Mouse (Mus musculus): ENCODE results near the gene Nuak1. TPM values are rescaled to one million over a fixed set of nuclear protein-coding genes. Genes with fewer than 3 reads are reported as not detected.
"Not testable (repeated sequence)": the region's sequence is repeated elsewhere in the genome, so short reads cannot be mapped to it uniquely, and the experiment has no call there.

Gene Nuak1
- 39.2 and 43.7 TPM in 2 replicates for polyA plus RNA-seq (2012; rRNA removed)

GRCm38 (mm10) chr10:84440541-84441433 is at the start of gene Nuak1:
TSS of gene Nuak1 (minus strand) at chr10:84440597.
- TF ChIP-seq POLR2A (IDR thresholded peaks at IDR 0.05; ENCODE audit: extremely low read depth, insufficient read depth, low read length), result peak; percentile 46
- no peak for TF ChIP-seq CTCF (IDR thresholded peaks at IDR 0.05; ENCODE audit: extremely low read depth, insufficient read depth, low read length)
- Histone ChIP-seq H3K27ac (ENCODE audit: insufficient read depth, low read length) (peak within 1 kb of the TSS; percentile 100), H3K4me3 (ENCODE audit: insufficient read depth, low read length) (peak within 1 kb of the TSS; percentile 96), H3K4me1 (ENCODE audit: control insufficient read depth, insufficient read depth, low read length) (peaks cover 5% of the 10 kb centered on the region)

- Histone ChIP-seq H3K4me1 (ENCODE audit: control insufficient read depth, insufficient read depth, low read length) (no peaks in the 10 kb centered on the region), H3K4me3 (ENCODE audit: insufficient read depth, low read length) (no peak overlapping the region), H3K27ac (ENCODE audit: insufficient read depth, low read length) (no peak overlapping the region)
- TF ChIP-seq POLR2A (IDR thresholded peaks at IDR 0.05; ENCODE audit: extremely low read depth, insufficient read depth, low read length), result no peak
- no peak for TF ChIP-seq CTCF (IDR thresholded peaks at IDR 0.05; ENCODE audit: extremely low read depth, insufficient read depth, low read length)
Measured at GRCm38 (mm10) chr10:84490115-84490514, 49.7 kb upstream of the Nuak1 start.

- TF ChIP-seq CTCF (IDR thresholded peaks at IDR 0.05; ENCODE audit: extremely low read depth, insufficient read depth, low read length), result peak; percentile 39
- no peak for TF ChIP-seq POLR2A (IDR thresholded peaks at IDR 0.05; ENCODE audit: extremely low read depth, insufficient read depth, low read length)
- Histone ChIP-seq H3K4me1 (ENCODE audit: control insufficient read depth, insufficient read depth, low read length) (no peaks in the 10 kb centered on the region), H3K4me3 (ENCODE audit: insufficient read depth, low read length) (no peak overlapping the region), H3K27ac (ENCODE audit: insufficient read depth, low read length) (no peak overlapping the region)
Measured at GRCm38 (mm10) chr10:84488315-84488714, 47.9 kb upstream of the Nuak1 start.

- Histone ChIP-seq H3K4me1 (ENCODE audit: control insufficient read depth, insufficient read depth, low read length) (no peaks in the 10 kb centered on the region), H3K27ac (ENCODE audit: insufficient read depth, low read length) (no peak overlapping the region), H3K4me3 (ENCODE audit: insufficient read depth, low read length) (no peak overlapping the region)
- TF ChIP-seq CTCF (IDR thresholded peaks at IDR 0.05; ENCODE audit: extremely low read depth, insufficient read depth, low read length) (no peak), POLR2A (IDR thresholded peaks at IDR 0.05; ENCODE audit: extremely low read depth, insufficient read depth, low read length) (no peak)
Measured at GRCm38 (mm10) chr10:84484661-84485060, 44.3 kb upstream of the Nuak1 start.

GRCm38 (mm10) chr10:84483553-84483952 is 43.2 kb upstream of the Nuak1 start:
- no peak for TF ChIP-seq CTCF (IDR thresholded peaks at IDR 0.05; ENCODE audit: extremely low read depth, insufficient read depth, low read length)
- TF ChIP-seq POLR2A (IDR thresholded peaks at IDR 0.05; ENCODE audit: extremely low read depth, insufficient read depth, low read length), result no peak

GRCm38 (mm10) chr10:84483069-84483468 is 42.7 kb upstream of the Nuak1 start:
- no peak for TF ChIP-seq CTCF (IDR thresholded peaks at IDR 0.05; ENCODE audit: extremely low read depth, insufficient read depth, low read length)
- TF ChIP-seq POLR2A (IDR thresholded peaks at IDR 0.05; ENCODE audit: extremely low read depth, insufficient read depth, low read length), result no peak
- H3K4me3 ChIP-seq (ENCODE audit: insufficient read depth, low read length), result no peak overlapping the region
- no peaks in the 10 kb centered on the region for H3K4me1 ChIP-seq (ENCODE audit: control insufficient read depth, insufficient read depth, low read length)
- H3K27ac ChIP-seq (ENCODE audit: insufficient read depth, low read length), result no peak overlapping the region

More at GRCm38 (mm10) chr10:84483553-84483952, 43.2 kb upstream of the Nuak1 start:
- Histone ChIP-seq H3K4me3 (ENCODE audit: insufficient read depth, low read length) (no peak overlapping the region), H3K27ac (ENCODE audit: insufficient read depth, low read length) (no peak overlapping the region), H3K4me1 (ENCODE audit: control insufficient read depth, insufficient read depth, low read length) (no peaks in the 10 kb centered on the region)

- H3K4me3 ChIP-seq (ENCODE audit: insufficient read depth, low read length); H3K27ac ChIP-seq (ENCODE audit: insufficient read depth, low read length); H3K4me1 ChIP-seq (ENCODE audit: control insufficient read depth, insufficient read depth, low read length): not testable (repeated sequence)
Measured at GRCm38 (mm10) chr10:84482418-84482817, 42.0 kb upstream of the Nuak1 start.

- H3K4me1 ChIP-seq (ENCODE audit: control insufficient read depth, insufficient read depth, low read length), result no peaks in the 10 kb centered on the region
- H3K27ac ChIP-seq (ENCODE audit: insufficient read depth, low read length), result no peak overlapping the region
- no peak overlapping the region for H3K4me3 ChIP-seq (ENCODE audit: insufficient read depth, low read length)
- TF ChIP-seq POLR2A (IDR thresholded peaks at IDR 0.05; ENCODE audit: extremely low read depth, insufficient read depth, low read length) (no peak), CTCF (IDR thresholded peaks at IDR 0.05; ENCODE audit: extremely low read depth, insufficient read depth, low read length) (no peak)
Measured at GRCm38 (mm10) chr10:84481327-84481671, 40.9 kb upstream of the Nuak1 start.

GRCm38 (mm10) chr10:84480667-84481326 is 40.4 kb upstream of the Nuak1 start:
- Histone ChIP-seq H3K27ac (ENCODE audit: insufficient read depth, low read length) (no peak overlapping the region), H3K4me3 (ENCODE audit: insufficient read depth, low read length) (no peak overlapping the region), H3K4me1 (ENCODE audit: control insufficient read depth, insufficient read depth, low read length) (no peaks in the 10 kb centered on the region)
- TF ChIP-seq CTCF (IDR thresholded peaks at IDR 0.05; ENCODE audit: extremely low read depth, insufficient read depth, low read length) (no peak), POLR2A (IDR thresholded peaks at IDR 0.05; ENCODE audit: extremely low read depth, insufficient read depth, low read length) (no peak)

- TF ChIP-seq CTCF (IDR thresholded peaks at IDR 0.05; ENCODE audit: extremely low read depth, insufficient read depth, low read length), result no peak
- TF ChIP-seq POLR2A (IDR thresholded peaks at IDR 0.05; ENCODE audit: extremely low read depth, insufficient read depth, low read length), result no peak
- H3K4me3 ChIP-seq (ENCODE audit: insufficient read depth, low read length), result no peak overlapping the region
- no peaks in the 10 kb centered on the region for H3K4me1 ChIP-seq (ENCODE audit: control insufficient read depth, insufficient read depth, low read length)
Measured at GRCm38 (mm10) chr10:84480146-84480545, 39.7 kb upstream of the Nuak1 start.

More at GRCm38 (mm10) chr10:84480146-84480545, 39.7 kb upstream of the Nuak1 start:
- no peak overlapping the region for H3K27ac ChIP-seq (ENCODE audit: insufficient read depth, low read length)
